ENCODE assay signal across 8 mouse cellular contexts in genomic region chr15:82298764-82299561, GRCm38 (mm10). TPM values are rescaled to one million over a fixed set of nuclear protein-coding genes. Genes with fewer than 3 reads are reported as not detected.
DNase-seq lines count a peak whose midpoint lies in the region; ATAC-seq and TF ChIP-seq lines count a peak whose summit lies in the region.

Gene Wbp2nl, plus strand, starts transcription at chr15:82298954.

- no peak for TF ChIP-seq EP300 in heart, adult 2 months (IDR thresholded peaks at IDR 0.05; ENCODE audit: insufficient read depth, low read depth, low read length)

- peak within 1 kb of the TSS; percentile 46 for H3K4me2 ChIP-seq in heart, embryonic 15.5 days
- H3K4me2 ChIP-seq in embryonic facial prominence, embryonic 15.5 days (replicated peaks): peak within 1 kb of the TSS; percentile 17; the same call in 1 of the 2 replicates
- H3K4me2 ChIP-seq in liver, embryonic 16.5 days (ENCODE audit: low read depth, low read length): 0 out of 2 replicates have a peak within 1 kb of the TSS, but pooled peaks have one; percentile 23

- no peaks in the 10 kb centered on the region for H3K9me3 ChIP-seq in heart, embryonic 15.5 days (replicated peaks)
- no peaks in the 10 kb centered on the region for H3K9me3 ChIP-seq in E14TG2a.4 (ENCODE audit: low read length)
- H3K9me3 ChIP-seq in embryonic facial prominence, embryonic 15.5 days (replicated peaks): no peaks in the 10 kb centered on the region
- no peaks in the 10 kb centered on the region for H3K9me3 ChIP-seq in liver, embryonic 16.5 days (replicated peaks; ENCODE audit: control insufficient read depth, low read length)

- no peak for ATAC-seq in heart, embryonic 15.5 days (replicated peaks; ENCODE audit: insufficient number of reproducible peaks, insufficient read depth, low FRiP score, low read depth)
- no peak for ATAC-seq in embryonic facial prominence, embryonic 15.5 days (ENCODE audit: insufficient number of reproducible peaks, low FRiP score, low TSS enrichment, low read depth)
- ATAC-seq in liver, embryonic 16.5 days (ENCODE audit: low read depth): no peak

- TF ChIP-seq CTCF in heart, adult 2 months (IDR thresholded peaks at IDR 0.05): no peak
- TF ChIP-seq CTCF in E14TG2a.4 (conservative IDR thresholded peaks at IDR 0.05; ENCODE audit: low read length): no peak

- 49% methylated on average over 39 of the region's 39 CpGs for WGBS in heart, embryonic 15.5 days
- 45% methylated on average over 39 of the region's 39 CpGs for WGBS in heart, adult 2 months
- WGBS in embryonic facial prominence, embryonic 15.5 days: 61% methylated on average over 39 of the region's 39 CpGs
- 54% methylated on average over 39 of the region's 39 CpGs for WGBS in liver, embryonic 16.5 days (ENCODE audit: insufficient replicate concordance)

- peak within 1 kb of the TSS; percentile 14; the same call in 1 of the 2 replicates for H3K4me3 ChIP-seq in heart, embryonic 15.5 days
- no peak within 1 kb of the TSS for H3K4me3 ChIP-seq in heart, adult 2 months
- peak within 1 kb of the TSS; percentile 77 for H3K4me3 ChIP-seq in E14TG2a.4 (replicated peaks; ENCODE audit: low read length)
- H3K4me3 ChIP-seq in embryonic facial prominence, embryonic 15.5 days (replicated peaks): no peak within 1 kb of the TSS
- no peak within 1 kb of the TSS for H3K4me3 ChIP-seq in liver, embryonic 16.5 days (ENCODE audit: low read depth, low read length)

- TF ChIP-seq POLR2A in heart, adult 2 months (IDR thresholded peaks at IDR 0.05; ENCODE audit: insufficient read depth, low read depth, low read length): no peak

- no peak within 1 kb of the TSS for H3K9ac ChIP-seq in heart, embryonic 15.5 days
- H3K9ac ChIP-seq in heart, adult 2 months (ENCODE audit: low read depth, low read length): no peak within 1 kb of the TSS
- no peak within 1 kb of the TSS for H3K9ac ChIP-seq in embryonic facial prominence, embryonic 15.5 days
- H3K9ac ChIP-seq in liver, embryonic 16.5 days (ENCODE audit: low read depth, low read length): no peak within 1 kb of the TSS

- intact Hi-C loops in heart, adult 2 months (cut with DNase I): no loop called here
- intact Hi-C loops in left cerebral cortex, postnatal 10 days (cut with DNase I): no loop called here

- DNase-seq in heart, adult 2 months: no peak
- DNase-seq in urinary bladder, postnatal 25 days (ENCODE audit: low spot score): no peak
- DNase-seq in left cerebral cortex, postnatal 10 days (ENCODE audit: extremely low spot score in 1 of 2, low spot score in 2 of 2): no peak
- DNase-seq in yolk sac, embryonic 10.5 days (ENCODE audit: low spot score): no peak

- no peak within 1 kb of the TSS for H3K27ac ChIP-seq in heart, embryonic 15.5 days
- H3K27ac ChIP-seq in heart, adult 2 months: no peak within 1 kb of the TSS
- no peak within 1 kb of the TSS for H3K27ac ChIP-seq in embryonic facial prominence, embryonic 15.5 days (replicated peaks)
- H3K27ac ChIP-seq in liver, embryonic 16.5 days (ENCODE audit: low read length): no peak within 1 kb of the TSS

- no peaks in the 10 kb centered on the region for H3K79me2 ChIP-seq in heart, adult 2 months (replicated peaks; ENCODE audit: control insufficient read depth, insufficient read depth, low read length)

- no peaks in the 10 kb centered on the region for H3K27me3 ChIP-seq in heart, embryonic 15.5 days
- peaks cover 3% of the 10 kb centered on the region; the same call in 1 of the 2 replicates for H3K27me3 ChIP-seq in heart, adult 2 months (ENCODE audit: control insufficient read depth, insufficient read depth, low read length)
- H3K27me3 ChIP-seq in E14TG2a.4 (ENCODE audit: insufficient read depth, low read length): peaks cover 21% of the 10 kb centered on the region
- H3K27me3 ChIP-seq in embryonic facial prominence, embryonic 15.5 days: no peaks in the 10 kb centered on the region
- no peaks in the 10 kb centered on the region; the same call in 1 of the 2 replicates for H3K27me3 ChIP-seq in liver, embryonic 16.5 days (ENCODE audit: control insufficient read depth, insufficient read depth, low read depth, low read length)

- no peaks in the 10 kb centered on the region for H3K36me3 ChIP-seq in heart, embryonic 15.5 days
- no peaks in the 10 kb centered on the region for H3K36me3 ChIP-seq in heart, adult 2 months (ENCODE audit: control insufficient read depth, insufficient read depth, low read length)
- H3K36me3 ChIP-seq in E14TG2a.4 (ENCODE audit: insufficient read depth, low read length): no peaks in the 10 kb centered on the region
- H3K36me3 ChIP-seq in embryonic facial prominence, embryonic 15.5 days: no peaks in the 10 kb centered on the region
- no peaks in the 10 kb centered on the region for H3K36me3 ChIP-seq in liver, embryonic 16.5 days (ENCODE audit: control insufficient read depth, insufficient read depth)

- H3K4me1 ChIP-seq in heart, embryonic 15.5 days (replicated peaks): peaks cover 8% of the 10 kb centered on the region; the same call in 1 of the 2 replicates
- no peaks in the 10 kb centered on the region for H3K4me1 ChIP-seq in heart, adult 2 months (ENCODE audit: control insufficient read depth, insufficient read depth, low read length)
- peaks cover 20% of the 10 kb centered on the region for H3K4me1 ChIP-seq in E14TG2a.4 (replicated peaks; ENCODE audit: low read depth, low read length)
- 0 out of 2 replicates have a peak, but pooled peaks cover 6% of the 10 kb centered on the region for H3K4me1 ChIP-seq in embryonic facial prominence, embryonic 15.5 days
- peaks cover 5% of the 10 kb centered on the region for H3K4me1 ChIP-seq in liver, embryonic 16.5 days (ENCODE audit: control insufficient read depth, low read depth, low read length)

RNA-seq across cellular contexts. Expression of gene Wbp2nl, which starts in this region (rescaled TPM):
- 0.13 and 0.23 TPM in 2 replicates for polyA plus RNA-seq in heart, embryonic 15.5 days (2015; fragmentation: Nextera tagmentation; extraction: Ambion mirVana)
- not detected for total RNA-seq in heart, adult 2 months (2021)
- polyA plus RNA-seq in heart, adult 2 months (2012; rRNA removed): not detected in 2 replicates
- 0.20 TPM in 1 of 2 replicates, not detected in the other for polyA plus RNA-seq in embryonic facial prominence, embryonic 15.5 days (2015; fragmentation: Nextera tagmentation; extraction: Ambion mirVana)
- polyA plus RNA-seq in liver, embryonic 16.5 days (2015; fragmentation: Nextera tagmentation; extraction: Ambion mirVana): 0.08 TPM in 1 of 2 replicates, not detected in the other
- total RNA-seq in left cerebral cortex, postnatal 10 days (2021): not detected

Comparison
In these comparisons a context has a peak if more than half of its experiments do, and no peak if none do; other contexts are left out.
1. H3K4me3 ChIP-seq: peak in heart, embryonic 15.5 days (single experiment) and E14TG2a.4 (single experiment); none in heart, adult 2 months (single experiment), embryonic facial prominence, embryonic 15.5 days (single experiment) and liver, embryonic 16.5 days (single experiment).
2. Peak in every context shown above with its lines, with median percentiles within 50 percentile points of each other: H3K4me2 ChIP-seq.